Mouse (Mus musculus): ENCODE measurements around the gene Fam209. TPM values are rescaled to one million over a fixed set of nuclear protein-coding genes. Genes with fewer than 3 reads are reported as not detected.

Fam209 gene
- total RNA-seq, 1 experiment: 0.54 TPM

- DNase-seq (ENCODE audit: low read depth, low spot score): peak; percentile 66
- peaks cover 0 to 41% of the 10 kb centered on the region in 2 experiments for H3K4me1 ChIP-seq (ENCODE audit: control insufficient read depth in 2 of 2, insufficient read depth in 2 of 2, low read length in 2 of 2, poor library complexity in 1 of 2)
- no peaks in the 10 kb centered on the region for H3K9me3 ChIP-seq (ENCODE audit: control insufficient read depth, insufficient read depth, low read depth, low read length)
- TF ChIP-seq MAFK (IDR thresholded peaks at IDR 0.05; ENCODE audit: insufficient read depth, low read depth, low read length) (no peak), ZNF384 (IDR thresholded peaks at IDR 0.05; ENCODE audit: low read depth, low read length) (no peak), CHD2 (IDR thresholded peaks at IDR 0.05; ENCODE audit: low read depth, low read length) (no peak), HCFC1 (IDR thresholded peaks at IDR 0.05; ENCODE audit: borderline replicate concordance, insufficient read depth, low read length) (no peak), ZC3H11A (IDR thresholded peaks at IDR 0.05; ENCODE audit: borderline replicate concordance, low read depth, low read length) (no peak)
- in situ Hi-C loops (cut with MboI; ENCODE audit: low sequenced_read_pairs in 2 of 2, unreplicated experiment in 2 of 2): no loop called here
- H3K36me3 ChIP-seq (ENCODE audit: control insufficient read depth, insufficient read depth, low read length, poor library complexity, severe bottlenecking): peaks cover 2% of the 10 kb centered on the region; the same call in 1 of the 2 replicates
- no peak overlapping the region for H3K4me3 ChIP-seq (ENCODE audit: insufficient read depth in 1 of 2, low read depth in 1 of 2, low read length in 2 of 2, poor library complexity in 1 of 2, severe bottlenecking in 1 of 2)
- H3K9ac ChIP-seq (ENCODE audit: insufficient read depth, low read depth, low read length, poor library complexity, severe bottlenecking): no peak overlapping the region; the same call in 1 of the 2 replicates
- H3K27ac ChIP-seq (ENCODE audit: insufficient read depth, low read depth, low read length, poor library complexity, severe bottlenecking): peak overlapping the region; percentile 35; the same call in 1 of the 2 replicates
Measured at GRCm38 (mm10) chr2:172520616-172521371, 48.5 kb downstream of the Fam209 start.

- no peaks in the 10 kb centered on the region for H3K9me3 ChIP-seq (ENCODE audit: control insufficient read depth, insufficient read depth, low read depth, low read length)
- TF ChIP-seq CHD2 (IDR thresholded peaks at IDR 0.05; ENCODE audit: low read depth, low read length): no peak
- TF ChIP-seq MAFK (IDR thresholded peaks at IDR 0.05; ENCODE audit: insufficient read depth, low read depth, low read length): no peak
- peak overlapping the region; percentile 59; the same call in 1 of the 2 replicates for H3K27ac ChIP-seq (ENCODE audit: insufficient read depth, low read depth, low read length, poor library complexity, severe bottlenecking)
- peak overlapping the region in 1 of 2 experiments; percentile 36; a peak in 1 of 4 replicates for H3K4me3 ChIP-seq (ENCODE audit: insufficient read depth in 1 of 2, low read depth in 1 of 2, low read length in 2 of 2, poor library complexity in 1 of 2, severe bottlenecking in 1 of 2)
- in situ Hi-C loops (cut with MboI; ENCODE audit: low sequenced_read_pairs in 2 of 2, unreplicated experiment in 2 of 2): no loop called here
- peaks cover 0 to 33% of the 10 kb centered on the region in 2 experiments for H3K4me1 ChIP-seq (ENCODE audit: control insufficient read depth in 2 of 2, insufficient read depth in 2 of 2, low read length in 2 of 2, poor library complexity in 1 of 2)
- H3K36me3 ChIP-seq (ENCODE audit: control insufficient read depth, insufficient read depth, low read length, poor library complexity, severe bottlenecking): peaks cover under 1% of the 10 kb centered on the region; the same call in 1 of the 2 replicates
- H3K9ac ChIP-seq (ENCODE audit: insufficient read depth, low read depth, low read length, poor library complexity, severe bottlenecking): peak overlapping the region; percentile 36; the same call in 1 of the 2 replicates
- no peak for DNase-seq (ENCODE audit: low read depth, low spot score)
Measured at GRCm38 (mm10) chr2:172522528-172522927, 50.2 kb downstream of the Fam209 start.

Other genes with a start within 250 kb of the Fam209 start
- gene Mc3r, start 224.0 kb upstream of the Fam209 start, total RNA-seq (2012; rRNA removed): not detected in 2 replicates
- gene Fam210b, start 127.0 kb upstream of the Fam209 start, total RNA-seq (2012; rRNA removed): 1.6 and 2.0 TPM in 2 replicates
- 98.6 and 104 TPM in 2 replicates for gene Aurka, start 102.0 kb upstream of the Fam209 start, total RNA-seq (2012; rRNA removed)
- gene Cstf1, start 101.8 kb upstream of the Fam209 start, total RNA-seq (2012; rRNA removed): 67.2 and 68.5 TPM in 2 replicates
- 2.5 and 2.8 TPM in 2 replicates for gene Cass4, start 78.7 kb upstream of the Fam209 start, total RNA-seq (2012; rRNA removed)
- 51.0 and 58.7 TPM in 2 replicates for gene Rtf2, start 32.0 kb upstream of the Fam209 start, total RNA-seq (2012; rRNA removed)
- gene Gcnt7, start 13.9 kb upstream of the Fam209 start, total RNA-seq (2012; rRNA removed): 0.27 and 0.69 TPM in 2 replicates
- gene Tfap2c, start 77.1 kb downstream of the Fam209 start, total RNA-seq (2012; rRNA removed): 18.2 and 19.7 TPM in 2 replicates